In genomic region chr5:139838476-139838892, GRCm38 (mm10) we compare ENCODE assay signal across 9 mouse cellular contexts. TPM values are rescaled to one million over a fixed set of nuclear protein-coding genes. Genes with fewer than 3 reads are reported as not detected.
DNase-seq lines count a peak whose midpoint lies in the region; ATAC-seq lines count a peak whose summit lies in the region.
"Had no signal": no experiment of that assay in that cellular context is flagged by ENCODE, and none has a peak within 500 bp of the region (broad histone marks: within the 10 kb centered on the region; RNA-seq: fewer than 3 reads in every experiment).

No protein-coding gene starts in this region.

- no peak overlapping the region for H3K9ac ChIP-seq in embryonic facial prominence, embryonic 11.5 days (replicated peaks; ENCODE audit: low read length)
- H3K9ac ChIP-seq in hindbrain, embryonic 14.5 days: no peak overlapping the region
- H3K9ac ChIP-seq in limb, embryonic 13.5 days: no peak overlapping the region
- no peak overlapping the region for H3K9ac ChIP-seq in neural tube, embryonic 13.5 days

- no peak overlapping the region for H3K4me2 ChIP-seq in embryonic facial prominence, embryonic 11.5 days (ENCODE audit: low read depth, low read length)
- H3K4me2 ChIP-seq in hindbrain, embryonic 14.5 days (replicated peaks): no peak overlapping the region
- no peak overlapping the region for H3K4me2 ChIP-seq in limb, embryonic 13.5 days (replicated peaks)
- H3K4me2 ChIP-seq in neural tube, embryonic 13.5 days: no peak overlapping the region

- DNase-seq in ovary, postnatal 36 days (ENCODE audit: low spot score): peak; percentile 35
- no peak for DNase-seq in ovary, adult 18-20 months (ENCODE audit: low spot score)
- DNase-seq in adrenal gland, postnatal 10 days: peak; percentile 81
- DNase-seq in embryonic facial prominence, embryonic 11.5 days (ENCODE audit: low spot score): peak; percentile 86
- DNase-seq in hindbrain, embryonic 14.5 days (ENCODE audit: low spot score): peak; percentile 87

- 15% methylated on average over 2 of the region's 2 CpGs for WGBS in embryonic facial prominence, embryonic 11.5 days
- 8% methylated on average over 2 of the region's 2 CpGs for WGBS in hindbrain, embryonic 14.5 days
- 22% methylated on average over 2 of the region's 2 CpGs for WGBS in limb, embryonic 13.5 days
- WGBS in neural tube, embryonic 13.5 days: 19% methylated on average over 2 of the region's 2 CpGs

- no peaks in the 10 kb centered on the region for H3K36me3 ChIP-seq in embryonic facial prominence, embryonic 11.5 days (replicated peaks; ENCODE audit: control insufficient read depth, insufficient read depth, low read depth, low read length)
- H3K36me3 ChIP-seq in hindbrain, embryonic 14.5 days (replicated peaks; ENCODE audit: control insufficient read depth, insufficient read depth): no peaks in the 10 kb centered on the region
- H3K36me3 ChIP-seq in limb, embryonic 13.5 days: no peaks in the 10 kb centered on the region
- no peaks in the 10 kb centered on the region for H3K36me3 ChIP-seq in neural tube, embryonic 13.5 days

- H3K9me3 ChIP-seq in embryonic facial prominence, embryonic 11.5 days (replicated peaks; ENCODE audit: control insufficient read depth, low read length): no peaks in the 10 kb centered on the region
- H3K9me3 ChIP-seq in hindbrain, embryonic 14.5 days (ENCODE audit: control insufficient read depth, low read length): no peaks in the 10 kb centered on the region
- no peaks in the 10 kb centered on the region for H3K9me3 ChIP-seq in limb, embryonic 13.5 days
- no peaks in the 10 kb centered on the region for H3K9me3 ChIP-seq in neural tube, embryonic 13.5 days

- no peak overlapping the region for H3K27ac ChIP-seq in embryonic facial prominence, embryonic 11.5 days (replicated peaks; ENCODE audit: low read depth, low read length)
- no peak overlapping the region for H3K27ac ChIP-seq in hindbrain, embryonic 14.5 days
- no peak overlapping the region for H3K27ac ChIP-seq in limb, embryonic 13.5 days
- no peak overlapping the region for H3K27ac ChIP-seq in neural tube, embryonic 13.5 days (replicated peaks)

- no peaks in the 10 kb centered on the region for H3K4me1 ChIP-seq in embryonic facial prominence, embryonic 11.5 days (ENCODE audit: control insufficient read depth, insufficient read depth, low read length)
- no peaks in the 10 kb centered on the region for H3K4me1 ChIP-seq in hindbrain, embryonic 14.5 days (replicated peaks; ENCODE audit: control insufficient read depth, insufficient read depth, low read length)
- no peaks in the 10 kb centered on the region for H3K4me1 ChIP-seq in limb, embryonic 13.5 days
- peaks cover 9% of the 10 kb centered on the region for H3K4me1 ChIP-seq in neural tube, embryonic 13.5 days (replicated peaks)

- no peak for ATAC-seq in embryonic facial prominence, embryonic 11.5 days (replicated peaks; ENCODE audit: insufficient number of reproducible peaks, low FRiP score, low TSS enrichment, low read depth)
- peak; percentile 53; the same call in 1 of the 2 replicates for ATAC-seq in hindbrain, embryonic 14.5 days (ENCODE audit: low FRiP score)
- ATAC-seq in limb, embryonic 13.5 days (ENCODE audit: low FRiP score, low read depth): peak; percentile 59; the same call in 1 of the 2 replicates
- peak; percentile 45 for ATAC-seq in neural tube, embryonic 13.5 days (ENCODE audit: low read depth)
- ATAC-seq in erythroblast, adult 5-6 weeks (replicated peaks; ENCODE audit: low FRiP score, poor library complexity, severe bottlenecking): no peak

- no peak overlapping the region for H3K4me3 ChIP-seq in embryonic facial prominence, embryonic 11.5 days (ENCODE audit: low read depth, low read length)
- no peak overlapping the region for H3K4me3 ChIP-seq in hindbrain, embryonic 14.5 days (replicated peaks; ENCODE audit: low read length)
- H3K4me3 ChIP-seq in limb, embryonic 13.5 days: no peak overlapping the region
- H3K4me3 ChIP-seq in neural tube, embryonic 13.5 days: no peak overlapping the region

- H3K27me3 ChIP-seq in embryonic facial prominence, embryonic 11.5 days (ENCODE audit: control insufficient read depth, insufficient read depth, low read length): no peaks in the 10 kb centered on the region
- H3K27me3 ChIP-seq in hindbrain, embryonic 14.5 days (ENCODE audit: control insufficient read depth, insufficient read depth, low read length): no peaks in the 10 kb centered on the region
- H3K27me3 ChIP-seq in limb, embryonic 13.5 days: no peaks in the 10 kb centered on the region; the same call in 1 of the 2 replicates
- H3K27me3 ChIP-seq in neural tube, embryonic 13.5 days: peaks cover 7% of the 10 kb centered on the region

RNA-seq across cellular contexts. Expression of gene Psmg3, which starts 11.8 kb away (rescaled TPM):
- 10 to 100 TPM; 16.5 to 19.7 TPM for total RNA-seq in adrenal gland, postnatal 10 days (2021)
- polyA plus RNA-seq in embryonic facial prominence, embryonic 11.5 days (2014; fragmentation: Nextera tagmentation; extraction: Ambion mirVana): 67.8 and 73.9 TPM in 2 replicates
- polyA plus RNA-seq in hindbrain, embryonic 14.5 days (2014; fragmentation: Nextera tagmentation; extraction: Ambion mirVana): 63.6 and 67.5 TPM in 2 replicates
- polyA plus RNA-seq in limb, embryonic 13.5 days (2015; fragmentation: Nextera tagmentation; extraction: Ambion mirVana): 68.3 and 80.7 TPM in 2 replicates
- 66.6 and 70.3 TPM in 2 replicates for polyA plus RNA-seq in neural tube, embryonic 13.5 days (2015; fragmentation: Nextera tagmentation; extraction: Ambion mirVana)
- total RNA-seq in erythroblast, adult 5-6 weeks (2015; ENCODE audit: low replicate concordance): 4.0 and 6.0 TPM in 2 replicates
- 4.3 and 6.1 TPM in 2 replicates for total RNA-seq in erythroblast, adult 5-6 weeks (2017; ENCODE audit: low replicate concordance)

RNA-seq across cellular contexts. Expression of gene Gm26938, which starts 12.3 kb away (rescaled TPM):
- not detected for total RNA-seq in adrenal gland, postnatal 10 days (2021)
- polyA plus RNA-seq in embryonic facial prominence, embryonic 11.5 days (2014; fragmentation: Nextera tagmentation; extraction: Ambion mirVana): 1.5 TPM in 1 of 2 replicates, not detected in the other
- polyA plus RNA-seq in hindbrain, embryonic 14.5 days (2014; fragmentation: Nextera tagmentation; extraction: Ambion mirVana): 0.29 and 0.31 TPM in 2 replicates
- polyA plus RNA-seq in limb, embryonic 13.5 days (2015; fragmentation: Nextera tagmentation; extraction: Ambion mirVana): not detected in 2 replicates
- polyA plus RNA-seq in neural tube, embryonic 13.5 days (2015; fragmentation: Nextera tagmentation; extraction: Ambion mirVana): not detected in 2 replicates
- not detected in 2 replicates for total RNA-seq in erythroblast, adult 5-6 weeks (2015; ENCODE audit: low replicate concordance)
- total RNA-seq in erythroblast, adult 5-6 weeks (2017; ENCODE audit: low replicate concordance): not detected in 2 replicates
- polyA plus RNA-seq: frontal cortex, adult 2 months had no signal

RNA-seq across cellular contexts. Expression of gene Tmem184a, which starts 18.8 kb away (rescaled TPM):
- 1 to 10 TPM in 1 of 2 experiments, under 1 TPM in 1; 0.91 to 2.1 TPM for total RNA-seq in adrenal gland, postnatal 10 days (2021)
- polyA plus RNA-seq in embryonic facial prominence, embryonic 11.5 days (2014; fragmentation: Nextera tagmentation; extraction: Ambion mirVana): 1.3 and 2.3 TPM in 2 replicates
- 0.08 TPM in 1 of 2 replicates, not detected in the other for polyA plus RNA-seq in hindbrain, embryonic 14.5 days (2014; fragmentation: Nextera tagmentation; extraction: Ambion mirVana)
- 1.8 and 2.0 TPM in 2 replicates for polyA plus RNA-seq in limb, embryonic 13.5 days (2015; fragmentation: Nextera tagmentation; extraction: Ambion mirVana)
- polyA plus RNA-seq in neural tube, embryonic 13.5 days (2015; fragmentation: Nextera tagmentation; extraction: Ambion mirVana): 0.23 and 0.64 TPM in 2 replicates
- not detected in 2 replicates for total RNA-seq in erythroblast, adult 5-6 weeks (2015; ENCODE audit: low replicate concordance)
- total RNA-seq in erythroblast, adult 5-6 weeks (2017; ENCODE audit: low replicate concordance): 0.14 TPM in 1 of 2 replicates, not detected in the other

RNA-seq across cellular contexts. Expression of gene Mafk, which starts 47.2 kb away (rescaled TPM):
- 10 to 100 TPM; 18.8 to 25.1 TPM for total RNA-seq in adrenal gland, postnatal 10 days (2021)
- polyA plus RNA-seq in embryonic facial prominence, embryonic 11.5 days (2014; fragmentation: Nextera tagmentation; extraction: Ambion mirVana): 3.4 and 4.2 TPM in 2 replicates
- 7.1 and 7.8 TPM in 2 replicates for polyA plus RNA-seq in hindbrain, embryonic 14.5 days (2014; fragmentation: Nextera tagmentation; extraction: Ambion mirVana)
- polyA plus RNA-seq in limb, embryonic 13.5 days (2015; fragmentation: Nextera tagmentation; extraction: Ambion mirVana): 7.3 and 8.6 TPM in 2 replicates
- 11.7 and 12.1 TPM in 2 replicates for polyA plus RNA-seq in neural tube, embryonic 13.5 days (2015; fragmentation: Nextera tagmentation; extraction: Ambion mirVana)
- total RNA-seq in erythroblast, adult 5-6 weeks (2015; ENCODE audit: low replicate concordance): 72.4 and 83.0 TPM in 2 replicates
- 147 and 218 TPM in 2 replicates for total RNA-seq in erythroblast, adult 5-6 weeks (2017; ENCODE audit: low replicate concordance)

Comparison
In these comparisons a context has a peak if more than half of its experiments do, and no peak if none do; other contexts are left out.
1. ATAC-seq: peak in hindbrain, embryonic 14.5 days (single experiment), limb, embryonic 13.5 days (single experiment) and neural tube, embryonic 13.5 days (single experiment); none in embryonic facial prominence, embryonic 11.5 days (single experiment) and erythroblast, adult 5-6 weeks (single experiment).